Mouse (Mus musculus) CH12.LX (cell line): Measurements from ENCODE around the gene Usb1.

Experiments used
- CTCF ChIP-seq, 2 experiments: IDR thresholded peaks in 1 of 2; conservative IDR thresholded peaks in 1 of 2; 2 replicates each; pipeline ENCODE4 v1.5.1; 2011 to 2012; ENCODE audit warnings: low read depth in 2 of 2, low read length in 2 of 2, improper control_type of control experiment in 1 of 2, inconsistent platforms in 1 of 2, mild to moderate bottlenecking in 1 of 2, moderate library complexity in 1 of 2
- E2F4 ChIP-seq: IDR thresholded peaks from 2 replicates; pipeline ENCODE4 v1.6.1; 2011; ENCODE audit warnings: low read depth, low read length, improper control_type of control experiment; ENCODE audit not compliant: insufficient replicate concordance
- MAX ChIP-seq: IDR thresholded peaks from 2 replicates; pipeline ENCODE4 v1.6.1; 2011; ENCODE audit warnings: low read length, improper control_type of control experiment
- POLR2A ChIP-seq: IDR thresholded peaks from 2 replicates; pipeline ENCODE4 v1.6.1; 2011; ENCODE audit warnings: low read depth, mild to moderate bottlenecking, improper control_type of control experiment, low read length
- ZNF384 ChIP-seq: IDR thresholded peaks from 2 replicates; pipeline ENCODE4 v1.6.1; 2012; ENCODE audit warnings: low read depth, low read length, improper control_type of control experiment, inconsistent platforms

DNA sequence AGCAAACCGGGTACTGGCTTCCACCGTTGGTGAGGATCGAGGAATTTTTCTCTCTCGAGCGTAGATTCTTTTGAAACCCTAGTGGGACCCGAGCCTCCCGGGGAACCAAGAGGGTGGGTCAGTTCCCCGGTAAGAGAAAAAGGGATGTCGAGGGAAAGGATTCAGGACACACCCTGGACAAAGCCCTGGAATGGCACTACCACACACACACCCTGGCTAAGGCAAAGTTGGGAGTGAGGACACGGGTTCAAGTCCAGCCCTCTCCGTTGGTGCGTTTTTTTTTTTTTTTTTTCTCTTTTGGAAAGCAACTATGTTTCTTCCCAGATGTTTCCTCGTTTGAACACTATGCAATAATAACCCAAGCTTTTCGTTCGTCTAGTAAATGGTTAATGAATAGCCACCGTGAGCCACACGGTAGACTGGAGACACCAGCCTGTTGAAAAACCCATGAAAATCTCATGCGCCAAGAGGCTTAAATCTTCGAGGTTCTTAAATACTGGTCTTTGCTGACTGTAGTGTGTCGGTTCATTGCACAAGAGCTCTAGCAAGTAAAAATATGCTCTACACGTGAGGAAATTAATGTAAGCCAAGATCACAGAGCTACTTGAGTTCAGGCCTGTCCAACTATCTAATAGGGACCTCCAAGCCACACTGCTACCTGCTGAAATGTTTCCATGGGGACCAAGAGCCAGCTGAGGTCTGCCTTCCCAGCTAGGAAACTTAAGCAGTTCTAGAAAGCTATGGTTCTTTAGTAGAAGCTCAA is 534 bp downstream of the Usb1 start:
- TF ChIP-seq CTCF (conservative IDR thresholded peaks at IDR 0.05 in 1 of 2, IDR thresholded peaks at IDR 0.05 in 1 of 2; ENCODE audit: low read depth in 2 of 2, low read length in 2 of 2) = no peak
- no peak for TF ChIP-seq ZNF384
- TF ChIP-seq E2F4 = no peak
- TF ChIP-seq POLR2A = no peak
- no peak for TF ChIP-seq MAX
